Mouse (Mus musculus) CH12.LX (cell line): ENCODE results near the gene Gm45233. TPM values are rescaled to one million over a fixed set of nuclear protein-coding genes. Genes with fewer than 3 reads are reported as not detected.
"Not testable (repeated sequence)": the region's sequence is repeated elsewhere in the genome, so short reads cannot be mapped to it uniquely, and the experiment has no call there.

Experiments
- DNase-seq: peaks from one replicate; pipeline ENCODE4 v3.0.0-alpha.2; 2013; ENCODE audit errors: extremely low read depth
- H3K27ac ChIP-seq: 2 replicates; pipeline ENCODE4 v1.5.1; 2012; ENCODE audit warnings: low read depth, mild to moderate bottlenecking, control low read depth, moderate library complexity; ENCODE audit not compliant: insufficient read depth
- H3K27me3 ChIP-seq: replicated peaks from 2 replicates; pipeline ENCODE3; 2012; ENCODE audit warnings: inconsistent platforms
- H3K36me3 ChIP-seq, 2 experiments: replicated peaks in 1 of 2; 2 replicates each; pipeline versions ENCODE3 to v1.6.1; 2012; ENCODE audit warnings: inconsistent platforms in 1 of 2, low read length in 1 of 2, mild to moderate bottlenecking in 1 of 2, mixed read lengths in 1 of 2, moderate library complexity in 1 of 2; ENCODE audit not compliant: control insufficient read depth in 1 of 2, insufficient read depth in 1 of 2
- H3K4me1 ChIP-seq, 2 experiments: 2 replicates each; pipeline ENCODE4 v1.6.1; 2012; ENCODE audit warnings: inconsistent platforms in 1 of 2, moderate library complexity in 1 of 2; ENCODE audit not compliant: insufficient read depth in 2 of 2, control insufficient read depth in 1 of 2
- H3K4me2 ChIP-seq: 2 replicates; pipeline ENCODE4 v1.6.1; 2012; ENCODE audit warnings: low read depth, mild to moderate bottlenecking, control low read depth; ENCODE audit not compliant: poor library complexity, insufficient read depth, severe bottlenecking
- H3K4me3 ChIP-seq, 3 experiments: fragments of 150-350 bp in 1 of 3; sonication (generic) in 1 of 3; replicated peaks in 1 of 3; 2 replicates each; pipeline versions ENCODE3 to v1.5.1; 2011 to 2012; ENCODE audit warnings: low read depth in 2 of 3, low read length in 2 of 3, mild to moderate bottlenecking in 2 of 3, moderate library complexity in 2 of 3, control low read depth in 1 of 3, improper control_type of control experiment in 1 of 3, inconsistent platforms in 1 of 3, mixed read lengths in 1 of 3; ENCODE audit not compliant: poor library complexity in 1 of 3
- H3K79me2 ChIP-seq: replicated peaks from 2 replicates; pipeline ENCODE4 v1.6.1; 2012; ENCODE audit warnings: mild to moderate bottlenecking, moderate library complexity; ENCODE audit not compliant: control insufficient read depth, poor library complexity, insufficient read depth, severe bottlenecking; ENCODE audit errors: extremely low read depth
- H3K9ac ChIP-seq: 2 replicates; pipeline ENCODE4 v1.6.1; 2012; ENCODE audit warnings: low read depth, mild to moderate bottlenecking, control low read depth, moderate library complexity; ENCODE audit not compliant: insufficient read depth
- H3K9me3 ChIP-seq: replicated peaks from 2 replicates; pipeline ENCODE3; 2012; ENCODE audit warnings: low read length, inconsistent platforms, mixed read lengths
- BHLHE40 ChIP-seq: IDR thresholded peaks from 2 replicates; pipeline ENCODE4 v1.6.1; 2011; ENCODE audit warnings: mild to moderate bottlenecking, low read depth, low read length, improper control_type of control experiment
- CHD1 ChIP-seq: IDR thresholded peaks from 2 replicates; pipeline ENCODE4 v1.6.1; 2012; ENCODE audit warnings: low read depth, low read length, improper control_type of control experiment, inconsistent platforms
- CHD2 ChIP-seq: IDR thresholded peaks from 2 replicates; pipeline ENCODE4 v1.6.1; 2011; ENCODE audit warnings: low read length, improper control_type of control experiment
- E2F4 ChIP-seq: IDR thresholded peaks from 2 replicates; pipeline ENCODE4 v1.6.1; 2011; ENCODE audit warnings: low read depth, low read length, improper control_type of control experiment; ENCODE audit not compliant: insufficient replicate concordance
- ELF1 ChIP-seq: IDR thresholded peaks from 2 replicates; pipeline ENCODE4 v1.6.1; 2014; ENCODE audit warnings: low read depth, mild to moderate bottlenecking, inconsistent platforms, low read length, improper control_type of control experiment
- EP300 ChIP-seq: IDR thresholded peaks from 2 replicates; pipeline ENCODE4 v1.6.1; 2011; ENCODE audit warnings: low read length, improper control_type of control experiment
- ETS1 ChIP-seq: conservative IDR thresholded peaks from 2 replicates; pipeline ENCODE4 v1.6.1; 2012; ENCODE audit warnings: low read depth, mild to moderate bottlenecking, inconsistent platforms, low read length, improper control_type of control experiment, moderate library complexity
- GABPA ChIP-seq: IDR thresholded peaks from 2 replicates; pipeline ENCODE4 v1.6.1; 2012; ENCODE audit warnings: low read depth, low read length, improper control_type of control experiment, inconsistent platforms; ENCODE audit not compliant: insufficient replicate concordance
- HCFC1 ChIP-seq: IDR thresholded peaks from 2 replicates; pipeline ENCODE4 v1.6.1; 2012; ENCODE audit warnings: low read depth, mild to moderate bottlenecking, inconsistent platforms, low read length, improper control_type of control experiment
- IRF4 ChIP-seq: IDR thresholded peaks from 2 replicates; pipeline ENCODE4 v1.6.1; 2014; ENCODE audit warnings: low read depth, mild to moderate bottlenecking, inconsistent platforms, low read length, improper control_type of control experiment
- KAT2A ChIP-seq: IDR thresholded peaks from 2 replicates; pipeline ENCODE4 v1.6.1; 2012; ENCODE audit warnings: low read length, improper control_type of control experiment, inconsistent platforms; ENCODE audit not compliant: insufficient replicate concordance
- MAFK ChIP-seq: IDR thresholded peaks from 2 replicates; pipeline ENCODE4 v1.6.1; 2011; ENCODE audit warnings: low read length, improper control_type of control experiment; ENCODE audit not compliant: insufficient replicate concordance
- MEF2A ChIP-seq: IDR thresholded peaks from 2 replicates; pipeline ENCODE4 v1.6.1; 2014; ENCODE audit warnings: low read depth, mild to moderate bottlenecking, inconsistent platforms, low read length, improper control_type of control experiment, borderline replicate concordance
- MYC ChIP-seq: IDR thresholded peaks from 2 replicates; pipeline ENCODE4 v1.6.1; 2011; ENCODE audit warnings: low read depth, mild to moderate bottlenecking, improper control_type of control experiment, low read length
- NELFE ChIP-seq: IDR thresholded peaks from 2 replicates; pipeline ENCODE4 v1.6.1; 2011; ENCODE audit warnings: low read depth, low read length, improper control_type of control experiment
- NRF1 ChIP-seq: IDR thresholded peaks from 2 replicates; pipeline ENCODE4 v1.6.1; 2014; ENCODE audit warnings: low read depth, mild to moderate bottlenecking, inconsistent platforms, low read length, improper control_type of control experiment, moderate library complexity
- PAX5 ChIP-seq: IDR thresholded peaks from 2 replicates; pipeline ENCODE4 v1.6.1; 2012; ENCODE audit warnings: low read length, inconsistent platforms, mixed read lengths
- POLR2AphosphoS2 ChIP-seq: IDR thresholded peaks from 2 replicates; pipeline ENCODE4 v1.6.1; 2011; ENCODE audit warnings: low read depth, low read length, improper control_type of control experiment
- SIN3A ChIP-seq: IDR thresholded peaks from 2 replicates; pipeline ENCODE4 v1.6.1; 2012; ENCODE audit warnings: low read length, improper control_type of control experiment, inconsistent platforms
- TCF12 ChIP-seq: IDR thresholded peaks from 2 replicates; pipeline ENCODE4 v1.6.1; 2014; ENCODE audit warnings: low read depth, mild to moderate bottlenecking, inconsistent platforms, low read length, improper control_type of control experiment
- USF2 ChIP-seq: conservative IDR thresholded peaks from 2 replicates; pipeline ENCODE4 v1.6.1; 2011; ENCODE audit warnings: low read depth, low read length, improper control_type of control experiment
- ZC3H11A ChIP-seq: IDR thresholded peaks from 2 replicates; pipeline ENCODE4 v1.6.1; 2012; ENCODE audit warnings: low read depth, mild to moderate bottlenecking, inconsistent platforms, low read length, improper control_type of control experiment
- ZKSCAN1 ChIP-seq: IDR thresholded peaks from 2 replicates; pipeline ENCODE4 v1.6.1; 2012; ENCODE audit warnings: low read depth, inconsistent platforms, low read length, improper control_type of control experiment, borderline replicate concordance
- ZMIZ1 ChIP-seq: IDR thresholded peaks from 2 replicates; pipeline ENCODE4 v1.6.1; 2012; ENCODE audit warnings: low read depth, mild to moderate bottlenecking, inconsistent platforms, low read length, improper control_type of control experiment
- ZNF384 ChIP-seq: IDR thresholded peaks from 2 replicates; pipeline ENCODE4 v1.6.1; 2012; ENCODE audit warnings: low read depth, low read length, improper control_type of control experiment, inconsistent platforms
- dilution Hi-C: fragments of 300-500 bp; cut with MboI; formaldehyde crosslinking; loops from 2 replicates; pipeline ENCODE4 v1.14.3; 2020; ENCODE audit warnings: low sequenced_read_pairs; ENCODE audit not compliant: extremely low pct_unique_long_range_greater_than_20kb, extremely low pct_ligation_motif_present
- in situ Hi-C: fragments of 300-500 bp; cut with MboI; formaldehyde crosslinking; loops from 3 replicates; pipeline ENCODE4 v1.14.3; 2019; ENCODE audit warnings: low sequenced_read_pairs, low pct_ligation_motif_present, low pct_unique_long_range_greater_than_20kb, mixed read lengths
- polyA plus RNA-seq: library from polyadenylated mRNA; unstranded; fragments of >175 nt; gene quantifications from 2 replicates; pipeline ENCODE4 v1.2.1, GENCODE M21; 2012; ENCODE audit warnings: low read depth; ENCODE audit not compliant: insufficient read length
- total RNA-seq, 2 experiments: library from RNA; depleted of rRNA; stranded (reverse); fragments of 300-350 nt in 1 of 2; fragments of >200 nt in 1 of 2; gene quantifications; 2 replicates each; pipeline ENCODE4 v1.2.3; 2012 to 2014

Gm45233 gene
- total and polyA plus RNA-seq, 3 experiments = 0.66 TPM; not detected in 2

GRCm38 (mm10) chr7:43409084-43409483 lies 34.8 kb upstream of the Gm45233 start:
- in situ Hi-C loops = loop anchor here (25.0 kb wide), 1 partner anchor 1378 kb away; no protein-coding TSS in a partner anchor
- no peaks in the 10 kb centered on the region for H3K9me3 ChIP-seq
- dilution Hi-C loops = no loop called here
- H3K4me1 ChIP-seq = peaks cover 14 to 38% of the 10 kb centered on the region in 2 experiments
- peak overlapping the region; percentile 67 to 72 (median 69) for H3K4me3 ChIP-seq
- peak; percentile 41 for DNase-seq
- peak overlapping the region; percentile 88 for H3K9ac ChIP-seq
- H3K27ac ChIP-seq = no peak overlapping the region
- TF ChIP-seq IRF4 = no peak
- TF ChIP-seq POLR2AphosphoS2 = no peak
- TF ChIP-seq ZNF384 = no peak
- TF ChIP-seq NRF1 = no peak
- TF ChIP-seq MAFK = no peak
- TF ChIP-seq USF2 = no peak
- no peak for TF ChIP-seq E2F4
- no peak for TF ChIP-seq KAT2A
- TF ChIP-seq HCFC1 = no peak
- no peak for TF ChIP-seq ZC3H11A
- no peak for TF ChIP-seq GABPA
- no peak for TF ChIP-seq MYC
- peaks cover 27 to 42% of the 10 kb centered on the region in 2 experiments for H3K36me3 ChIP-seq
- peak overlapping the region; percentile 81 for H3K4me2 ChIP-seq
- peaks cover 10% of the 10 kb centered on the region; the same call in 1 of the 2 replicates for H3K79me2 ChIP-seq
- no peaks in the 10 kb centered on the region for H3K27me3 ChIP-seq

GRCm38 (mm10) chr7:43411724-43412123 lies 32.2 kb upstream of the Gm45233 start:
- in situ Hi-C loops = loop anchor here (25.0 kb wide), 1 partner anchor 1376 kb away; no protein-coding TSS in a partner anchor
- H3K27ac ChIP-seq, H3K79me2 ChIP-seq, H3K4me2 ChIP-seq, dilution Hi-C loops, DNase-seq, H3K9me3 ChIP-seq, H3K27me3 ChIP-seq, H3K4me3 ChIP-seq, H3K9ac ChIP-seq: not testable (repeated sequence)
- peaks cover 40 to 63% of the 10 kb centered on the region in 2 experiments for H3K36me3 ChIP-seq
- H3K4me1 ChIP-seq = peaks cover 6 to 26% of the 10 kb centered on the region in 2 experiments

- Histone ChIP-seq H3K79me2 (no peaks in the 10 kb centered on the region), H3K9me3 (peaks cover 3% of the 10 kb centered on the region), H3K9ac (no peak overlapping the region), H3K36me3 (peaks cover 39 to 80% of the 10 kb centered on the region in 2 experiments), H3K4me3 (no peak overlapping the region), H3K4me2 (no peak overlapping the region), H3K27me3 (no peaks in the 10 kb centered on the region), H3K4me1 (peaks cover 0 to under 1% of the 10 kb centered on the region in 2 experiments; a peak in 1 of 4 replicates), H3K27ac (no peak overlapping the region)
- in situ Hi-C loops (loop anchor here (25.0 kb wide), 1 partner anchor 1370 kb away; no protein-coding TSS in a partner anchor), dilution Hi-C loops (no loop called here)
- no peak for DNase-seq
- no peak for TF ChIP-seq EP300
- TF ChIP-seq CHD1 = no peak
- TF ChIP-seq USF2 = no peak
- no peak for TF ChIP-seq CHD2
- no peak for TF ChIP-seq ZKSCAN1
- no peak for TF ChIP-seq ZMIZ1
- TF ChIP-seq SIN3A = no peak
- no peak for TF ChIP-seq BHLHE40
- TF ChIP-seq MYC = no peak
- no peak for TF ChIP-seq PAX5
- no peak for TF ChIP-seq TCF12
- TF ChIP-seq GABPA = no peak
- no peak for TF ChIP-seq NRF1
- no peak for TF ChIP-seq MEF2A
- TF ChIP-seq MAFK = no peak
- TF ChIP-seq ETS1 = no peak
- TF ChIP-seq ELF1 = no peak
- no peak for TF ChIP-seq NELFE
Observed at GRCm38 (mm10) chr7:43417298-43417697, 26.6 kb upstream of the Gm45233 start.
